Mouse (Mus musculus): Measurements from ENCODE around the gene Maneal.

The Maneal gene

DNA sequence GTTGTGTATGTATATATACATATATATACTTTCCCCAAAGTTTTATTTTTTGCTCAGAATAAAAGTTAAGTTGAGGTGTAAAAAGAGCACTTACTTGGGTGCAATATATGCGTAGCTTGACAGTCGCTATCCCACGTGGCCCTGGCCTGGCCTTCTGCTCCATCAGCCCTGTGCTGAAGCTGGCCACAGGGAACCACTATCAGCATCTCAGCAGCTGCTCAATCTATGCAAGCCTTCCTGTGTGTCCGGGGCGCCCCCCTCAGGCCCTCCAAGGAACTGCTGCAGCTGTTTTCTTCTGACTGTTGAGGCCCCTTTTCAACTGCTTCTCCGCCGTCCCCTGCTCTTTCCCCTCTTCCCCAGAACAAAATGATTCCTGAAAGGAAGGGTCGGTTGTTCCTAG, 14.4 kb downstream of the Maneal start:
- peak; percentile 83 to 88 for DNase-seq

- DNase-seq = peak in 1 of 2 experiments; percentile 48
Observed at GRCm38 (mm10) chr4:124843493-124843892, 18.5 kb downstream of the Maneal start.

- no peak for DNase-seq
Observed at GRCm38 (mm10) chr4:124840998-124841397, 21.0 kb downstream of the Maneal start.

- DNase-seq = no peak
Observed at GRCm38 (mm10) chr4:124838035-124838700, 23.8 kb downstream of the Maneal start.

- no peak for DNase-seq
Observed at GRCm38 (mm10) chr4:124832796-124833195, 29.2 kb downstream of the Maneal start.

- peak in 1 of 2 experiments; percentile 29 for DNase-seq
Observed at GRCm38 (mm10) chr4:124829671-124830070, 32.3 kb downstream of the Maneal start.

- DNase-seq = no peak
Observed at GRCm38 (mm10) chr4:124825371-124825965, 36.5 kb downstream of the Maneal start.

DNA sequence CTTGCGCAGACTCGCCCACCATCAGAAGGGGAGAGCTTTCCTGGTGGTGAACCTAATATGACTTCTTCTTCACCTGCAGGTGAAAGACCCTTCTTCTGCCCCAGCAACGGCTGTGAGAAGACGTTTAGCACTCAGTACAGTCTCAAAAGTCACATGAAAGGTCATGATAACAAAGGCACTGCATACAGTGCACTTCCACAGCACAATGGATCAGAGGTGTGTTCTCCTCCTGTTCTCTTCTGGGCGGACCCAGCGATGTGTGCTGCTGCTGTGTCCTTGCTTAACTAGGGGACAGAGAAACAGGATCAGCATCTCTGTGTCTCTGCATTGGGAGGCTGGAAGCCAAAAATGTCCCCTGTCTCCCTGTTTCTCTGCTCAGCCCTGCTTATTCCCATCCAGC, 37.0 kb downstream of the Maneal start:
- no peak for DNase-seq

GRCm38 (mm10) chr4:124818832-124819231, 43.1 kb downstream of the Maneal start:
- no peak for DNase-seq

GRCm38 (mm10) chr4:124817803-124818202, 44.2 kb downstream of the Maneal start:
- peak; percentile 36 to 57 for DNase-seq

GRCm38 (mm10) chr4:124815901-124816300, 46.1 kb downstream of the Maneal start:
- no peak for DNase-seq

- DNase-seq = no peak
Observed at GRCm38 (mm10) chr4:124811347-124811975, 50.5 kb downstream of the Maneal start.

DNA sequence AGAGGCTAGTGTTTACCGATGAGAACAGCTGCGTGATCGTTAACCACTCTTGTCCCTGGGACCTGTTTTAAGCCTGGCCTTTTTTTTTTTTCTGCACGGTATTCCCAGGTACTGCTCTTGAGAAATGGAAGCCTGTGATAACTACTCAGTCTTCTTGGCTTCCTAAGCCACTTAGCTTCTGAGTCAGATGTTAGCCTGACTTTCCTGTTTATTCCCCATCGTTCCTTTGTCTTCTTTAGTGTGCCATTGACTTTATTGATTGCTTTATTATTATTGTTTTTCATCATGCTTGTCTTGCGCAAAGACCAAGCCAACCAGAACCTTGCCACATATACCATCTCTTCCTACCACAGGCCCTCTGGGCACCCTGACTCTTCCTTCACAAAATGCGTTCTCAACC, 51.9 kb downstream of the Maneal start:
- no peak for DNase-seq

DNA sequence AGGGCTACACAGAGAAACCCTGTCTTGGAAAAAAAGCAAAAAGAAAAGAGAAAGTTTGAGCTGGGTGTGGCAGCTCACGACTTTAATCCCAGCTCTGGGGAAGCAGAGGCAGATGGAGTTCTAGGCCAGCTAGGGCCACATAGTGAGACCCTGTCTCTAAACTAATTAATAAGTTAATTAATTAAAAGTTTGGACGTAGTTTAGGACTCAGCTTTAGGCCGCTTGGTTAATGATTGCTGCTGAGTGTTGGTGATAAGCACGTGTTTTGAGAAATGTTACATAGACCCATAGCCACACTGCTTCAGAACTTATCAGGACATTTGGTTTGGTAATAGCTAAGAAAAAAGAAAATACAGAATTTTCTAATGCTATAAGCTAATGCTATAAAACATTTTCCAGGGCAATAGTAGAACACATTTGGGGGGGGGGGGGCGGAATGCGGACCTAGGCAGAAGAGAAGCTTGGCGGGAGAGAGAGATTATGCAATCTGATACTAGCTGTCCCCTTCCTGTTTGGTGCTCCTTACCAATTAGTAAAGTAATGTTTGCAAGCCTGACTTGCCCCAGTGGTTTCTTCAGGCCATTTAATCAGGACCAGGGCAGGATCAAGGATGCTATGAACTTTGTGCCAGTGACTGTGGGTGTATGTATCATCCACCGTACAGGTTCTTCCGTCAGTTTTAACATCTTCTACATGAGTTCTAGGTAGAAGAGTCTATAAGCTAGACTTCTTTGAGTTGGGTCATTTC, 52.7 kb downstream of the Maneal start:
- no peak for DNase-seq

- no peak for DNase-seq
Observed at GRCm38 (mm10) chr4:124808511-124808910, 53.5 kb downstream of the Maneal start.

Measured in lung, postnatal 4 days (tissue).